In the genomic region with DNA sequence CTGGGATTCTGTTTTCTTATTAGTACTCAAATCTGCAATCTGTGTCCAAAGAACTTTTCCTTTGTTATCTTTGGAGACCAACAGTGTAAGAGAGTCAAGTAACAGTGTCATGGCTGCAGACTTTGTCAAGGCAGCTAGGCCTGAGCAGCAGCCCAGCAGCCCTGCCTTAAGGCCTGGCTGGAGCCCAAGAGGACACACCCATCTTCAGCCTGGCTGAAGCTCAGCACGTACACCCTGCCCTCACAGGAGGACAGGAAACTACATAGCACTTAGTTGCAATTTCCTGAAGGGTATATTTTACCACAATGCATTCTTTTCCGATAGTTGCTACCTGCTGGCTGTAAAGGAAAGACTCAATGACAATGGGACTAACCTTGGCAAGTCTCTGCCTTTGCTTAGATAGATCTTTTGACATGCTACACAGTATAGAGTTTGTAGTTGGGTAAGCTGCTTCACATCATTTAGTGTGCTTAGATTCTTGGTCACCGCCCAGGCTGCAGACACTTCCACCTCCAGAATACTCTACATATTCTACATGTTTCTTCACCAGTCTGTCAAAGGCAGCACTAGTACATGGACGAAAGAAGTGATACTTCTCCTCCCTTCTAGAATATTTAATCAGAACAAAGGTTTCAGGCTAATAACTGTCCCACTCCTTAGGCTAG, we compare ENCODE assay signal across 7 mouse cellular contexts. TPM values are rescaled to one million over a fixed set of nuclear protein-coding genes. Genes with fewer than 3 reads are reported as not detected.
A peak's percentile ranks its signal among the peaks of the same experiment; 100 is the strongest.
DNase-seq lines count a peak whose midpoint lies in the region; ATAC-seq and TF ChIP-seq lines count a peak whose summit lies in the region.
"Not testable (repeated sequence)": the region's sequence is repeated elsewhere in the genome, so short reads cannot be mapped to it uniquely, and the experiment has no call there.

No protein-coding gene starts in this region.

- CTCF ChIA-PET in Patski (lab: Charles Lee): not testable (repeated sequence)

- not testable (repeated sequence) for H3K27ac ChIP-seq in heart, embryonic 14.5 days (replicated peaks in 1 of 2; ENCODE audit: control insufficient read depth in 1 of 2, insufficient read depth in 1 of 2, low read depth in 2 of 2, low read length in 2 of 2); intestine, embryonic 16.5 days (ENCODE audit: low read length); lung, embryonic 15.5 days

- ATAC-seq in Patski: peak; percentile 80
- ATAC-seq in frontal cortex, adult (ENCODE audit: low TSS enrichment): peak; percentile 76
- ATAC-seq in heart, embryonic 14.5 days (ENCODE audit: insufficient number of reproducible peaks, insufficient read depth, low FRiP score, low read depth): peak; percentile 68; the same call in 1 of the 2 replicates
- peak; percentile 98 for ATAC-seq in intestine, embryonic 16.5 days
- ATAC-seq in lung, embryonic 15.5 days (ENCODE audit: borderline replicate concordance, extremely low read depth, low FRiP score, low TSS enrichment): peak; percentile 89

- 0% methylated on average over 1 of the region's 4 CpGs for WGBS in heart, embryonic 14.5 days
- 9% methylated on average over 1 of the region's 4 CpGs for WGBS in intestine, embryonic 16.5 days
- WGBS in lung, embryonic 15.5 days: 20% methylated on average over 1 of the region's 4 CpGs

- in situ Hi-C loops in Patski (cut with MboI; ENCODE audit: low pct_unique_long_range_greater_than_20kb): loop anchor here (5.0 to 25.0 kb wide), 2 partner anchors 37 to 237 kb away; no protein-coding TSS in a partner anchor

- POLR2A ChIA-PET in Patski (lab: Charles Lee): not testable (repeated sequence)

- H3K36me3 ChIP-seq in heart, embryonic 14.5 days (ENCODE audit: control insufficient read depth, insufficient read depth, low read length); intestine, embryonic 16.5 days (ENCODE audit: control insufficient read depth, insufficient read depth, low read length); lung, embryonic 15.5 days: not testable (repeated sequence)

- H3K27me3 ChIP-seq in Patski; heart, embryonic 14.5 days (ENCODE audit: control insufficient read depth, insufficient read depth, low read length); intestine, embryonic 16.5 days (replicated peaks; ENCODE audit: control insufficient read depth, insufficient read depth, low read length); lung, embryonic 15.5 days: not testable (repeated sequence)

- H3K9ac ChIP-seq in heart, embryonic 14.5 days (ENCODE audit: low read length); intestine, embryonic 16.5 days (ENCODE audit: low read depth, low read length); lung, embryonic 15.5 days: not testable (repeated sequence)

- H3K4me1 ChIP-seq in heart, embryonic 14.5 days (ENCODE audit: control insufficient read depth in 2 of 2, insufficient read depth in 2 of 2, low read length in 2 of 2); intestine, embryonic 16.5 days (ENCODE audit: control insufficient read depth, insufficient read depth, low read length); lung, embryonic 15.5 days: not testable (repeated sequence)

- DNase-seq in Patski (ENCODE audit: low read depth, low spot score): not testable (repeated sequence)
- peak; percentile 81 to 91 for DNase-seq in kidney, postnatal 25 days
- peak; percentile 6 for DNase-seq in ovary, adult 18-20 months (ENCODE audit: low spot score)

- not testable (repeated sequence) for H3K4me3 ChIP-seq in heart, embryonic 14.5 days (ENCODE audit: control insufficient read depth in 1 of 2, insufficient read depth in 1 of 2, low read depth in 1 of 2, low read length in 2 of 2); intestine, embryonic 16.5 days (ENCODE audit: low read length); lung, embryonic 15.5 days

- not testable (repeated sequence) for H3K9me3 ChIP-seq in heart, embryonic 14.5 days (ENCODE audit: control insufficient read depth, low read length); intestine, embryonic 16.5 days (ENCODE audit: control insufficient read depth, low read length); lung, embryonic 15.5 days

- not testable (repeated sequence) for H3K4me2 ChIP-seq in heart, embryonic 14.5 days (ENCODE audit: low read length); intestine, embryonic 16.5 days (ENCODE audit: low read depth, low read length); lung, embryonic 15.5 days

- not testable (repeated sequence) for TF ChIP-seq CTCF in Patski (IDR thresholded peaks at IDR 0.05)

RNA-seq across cellular contexts. Expression of a gene that starts 25.4 kb away (rescaled TPM):
- 18.7 TPM for polyA plus RNA-seq in Patski (2021)
- polyA plus RNA-seq in heart, embryonic 14.5 days (2014; fragmentation: Nextera tagmentation; extraction: Ambion mirVana): 2.5 and 2.8 TPM in 2 replicates
- 8.8 and 11.1 TPM in 2 replicates for polyA plus RNA-seq in intestine, embryonic 16.5 days (2015; fragmentation: Nextera tagmentation; extraction: Ambion mirVana)
- 6.2 and 6.7 TPM in 2 replicates for polyA plus RNA-seq in lung, embryonic 15.5 days (2015; fragmentation: Nextera tagmentation; extraction: Ambion mirVana)
